Mouse (Mus musculus): Measurements from ENCODE around the gene Thegl.

DNA sequence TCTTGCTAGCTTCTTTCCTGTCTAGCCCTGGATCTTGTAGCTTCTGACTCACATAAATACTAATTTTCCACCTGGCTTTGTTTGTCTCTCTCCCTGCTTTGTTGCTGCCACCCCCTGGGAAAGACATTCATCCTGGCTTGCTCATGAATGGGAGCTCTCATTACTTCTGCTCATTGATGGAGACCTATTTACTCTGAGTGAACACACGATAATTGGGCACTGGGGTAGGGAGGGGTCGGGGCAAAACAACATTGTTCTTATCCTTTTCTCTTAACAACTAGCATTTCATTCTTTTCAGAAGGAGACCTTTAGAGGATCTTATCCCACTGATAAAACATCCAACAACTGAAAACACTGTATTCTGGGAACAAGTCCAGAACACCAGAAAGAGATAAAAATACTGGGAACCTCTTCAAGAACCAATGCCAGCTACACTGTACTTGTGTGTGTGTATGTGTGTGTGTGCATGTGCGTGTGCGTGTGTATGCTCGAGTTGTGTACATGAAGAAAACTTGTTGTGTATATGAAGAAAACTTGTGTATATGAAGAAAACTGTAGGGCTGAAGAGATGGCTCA is 74.8 kb downstream of the Thegl start:
- TF ChIP-seq POLR2A (IDR thresholded peaks at IDR 0.05; ENCODE audit: borderline replicate concordance, control insufficient read depth, low read depth, low read length) (no peak), CTCF (IDR thresholded peaks at IDR 0.05; ENCODE audit: control insufficient read depth, insufficient read depth, low read length) (no peak)
